Mouse (Mus musculus): ENCODE data around the gene Rln1.

- no peak for TF ChIP-seq POLR2A (IDR thresholded peaks at IDR 0.05; ENCODE audit: insufficient read depth, low read depth, low read length)
- TF ChIP-seq CTCF (IDR thresholded peaks at IDR 0.05): no peak
- TF ChIP-seq EP300 (IDR thresholded peaks at IDR 0.05; ENCODE audit: insufficient read depth, low read depth, low read length): no peak
These were observed 41.9 kb upstream of the Rln1 start for GRCm38 (mm10) chr19:29376382-29376781.

Data from heart, adult 2 months (tissue).